Mouse (Mus musculus): ENCODE results near the gene Cd200.
"Not testable (repeated sequence)": the region's sequence is repeated elsewhere in the genome, so short reads cannot be mapped to it uniquely, and the experiment has no call there.

Gene Cd200

DNA sequence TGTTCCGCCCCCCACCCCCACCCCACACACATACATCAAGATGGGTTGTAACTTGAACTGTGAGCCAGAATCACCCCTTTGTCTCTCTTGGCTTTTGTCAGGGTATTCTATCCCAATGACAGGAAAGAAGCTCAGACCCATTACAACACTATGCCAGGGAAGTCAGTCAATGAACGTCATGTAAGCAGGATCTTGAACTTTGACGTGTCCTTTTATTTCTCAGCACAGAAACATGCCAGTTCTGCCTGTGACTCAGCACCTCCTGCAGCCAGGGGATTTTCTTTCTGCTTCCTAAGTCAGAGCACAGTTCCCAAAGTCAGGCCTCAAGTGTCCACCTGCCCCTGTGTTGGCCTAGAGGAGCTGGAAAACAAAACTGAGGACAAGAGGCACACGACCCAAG lies 31.5 kb downstream of the Cd200 start:
- DNase-seq, result no peak

DNA sequence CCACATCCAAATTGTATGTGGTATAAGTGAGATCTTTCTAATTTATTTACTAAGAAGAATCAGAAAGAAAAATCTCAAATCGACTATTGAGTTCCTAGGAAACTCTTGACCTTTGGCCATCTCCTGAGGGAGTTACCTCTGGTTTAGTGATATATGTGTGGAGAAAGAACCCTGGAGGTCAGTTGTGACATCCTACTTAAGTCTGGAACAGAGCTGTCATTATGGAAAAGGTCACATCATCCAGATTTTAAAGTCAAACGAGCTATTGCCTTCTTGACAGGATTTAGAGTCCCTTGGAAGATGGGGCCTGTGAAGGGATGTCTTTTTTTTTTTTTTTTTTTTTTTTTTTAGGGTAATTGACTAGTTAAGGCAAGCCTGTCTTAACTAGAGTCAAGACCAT lies 32.0 kb downstream of the Cd200 start:
- DNase-seq, result no peak

DNA sequence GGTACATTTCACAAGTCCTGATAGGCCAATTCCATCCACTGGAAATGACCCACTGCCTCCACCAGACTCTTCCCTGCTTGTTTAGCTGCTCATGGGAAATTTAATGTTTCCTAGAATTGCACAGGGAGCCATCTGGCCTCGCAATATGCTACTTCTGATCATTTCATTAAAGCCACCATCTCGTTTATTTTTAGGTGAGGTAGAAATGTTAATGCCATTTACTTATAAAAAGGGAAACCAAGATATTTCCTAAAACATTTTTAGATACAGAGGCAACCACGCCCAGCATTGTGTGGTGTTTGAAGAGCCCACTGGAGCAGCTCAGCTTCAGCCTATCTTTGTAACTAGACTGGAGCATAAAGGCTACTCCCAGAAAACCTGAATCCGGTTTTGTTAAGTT lies 32.6 kb downstream of the Cd200 start:
- DNase-seq, result no peak

DNA sequence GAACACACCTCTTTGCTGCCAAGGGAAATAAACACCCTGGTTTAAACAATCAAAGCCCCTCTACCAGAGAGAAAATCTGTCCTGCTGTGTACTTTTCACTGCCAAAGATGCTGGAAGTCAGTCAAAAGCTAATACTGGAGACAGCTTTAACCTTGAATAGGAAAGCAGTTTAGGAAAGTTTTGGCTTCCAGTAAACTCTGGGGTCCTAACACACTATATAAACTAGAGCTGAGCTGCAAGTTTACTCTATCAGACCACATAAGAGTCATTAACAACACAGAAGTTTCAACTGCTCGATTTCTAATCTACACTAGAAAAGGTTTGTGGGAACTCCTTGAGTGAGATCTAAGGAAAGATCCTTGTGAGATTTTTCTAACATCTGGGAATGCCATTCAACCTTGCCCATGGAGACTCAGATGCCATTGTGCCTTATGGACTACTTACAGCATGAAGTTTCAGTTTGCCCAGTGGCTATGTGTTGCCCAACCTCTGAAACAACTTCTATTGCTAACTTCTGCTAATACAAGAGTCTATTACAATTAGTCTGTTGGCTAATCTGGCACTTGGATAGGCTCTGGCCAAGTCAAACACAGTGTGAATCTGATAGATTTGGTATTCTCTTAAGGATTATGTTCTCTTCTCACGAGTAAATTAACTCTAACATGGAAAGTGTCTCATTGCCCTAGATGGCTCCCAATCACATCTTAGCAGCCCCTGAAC lies 33.2 kb downstream of the Cd200 start:
- DNase-seq, result no peak

DNA sequence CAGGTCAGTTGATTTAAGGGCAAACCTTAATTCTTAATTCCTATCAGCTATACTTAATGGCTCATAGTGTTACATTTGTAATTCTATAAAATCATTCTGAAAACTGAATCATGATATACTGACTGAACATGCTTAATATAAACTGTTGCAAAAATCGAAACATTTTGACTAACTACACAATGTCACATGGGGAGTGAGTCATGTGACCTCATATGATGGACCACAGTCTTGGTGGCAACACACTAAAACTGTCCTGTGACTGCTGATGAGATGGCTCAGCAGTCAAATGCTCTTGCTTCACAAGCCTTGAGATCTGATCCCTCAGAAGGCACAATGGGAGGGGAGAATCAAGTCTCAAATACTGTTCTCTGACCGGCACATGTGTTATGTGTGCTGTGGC lies 34.8 kb downstream of the Cd200 start:
- no peak for DNase-seq

DNA sequence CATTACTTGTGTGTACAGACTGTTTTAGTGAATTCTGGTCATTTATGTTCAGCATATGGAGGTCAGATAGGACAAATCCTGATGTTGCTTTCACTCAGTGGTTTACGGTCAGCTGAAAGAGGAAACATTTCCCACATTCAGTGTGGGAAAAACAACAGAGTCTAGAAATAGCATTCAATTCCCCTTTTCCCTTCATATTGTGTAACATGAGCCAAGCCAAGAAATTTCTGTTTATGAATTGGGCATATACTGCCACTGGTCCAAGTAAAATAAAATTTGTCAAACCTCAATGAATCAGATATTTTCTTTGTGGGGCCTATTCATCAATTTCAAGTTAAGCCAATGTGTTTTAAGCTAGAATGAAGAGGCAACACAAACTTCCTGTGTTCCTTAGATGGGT lies 37.8 kb downstream of the Cd200 start:
- DNase-seq, result no peak

DNA sequence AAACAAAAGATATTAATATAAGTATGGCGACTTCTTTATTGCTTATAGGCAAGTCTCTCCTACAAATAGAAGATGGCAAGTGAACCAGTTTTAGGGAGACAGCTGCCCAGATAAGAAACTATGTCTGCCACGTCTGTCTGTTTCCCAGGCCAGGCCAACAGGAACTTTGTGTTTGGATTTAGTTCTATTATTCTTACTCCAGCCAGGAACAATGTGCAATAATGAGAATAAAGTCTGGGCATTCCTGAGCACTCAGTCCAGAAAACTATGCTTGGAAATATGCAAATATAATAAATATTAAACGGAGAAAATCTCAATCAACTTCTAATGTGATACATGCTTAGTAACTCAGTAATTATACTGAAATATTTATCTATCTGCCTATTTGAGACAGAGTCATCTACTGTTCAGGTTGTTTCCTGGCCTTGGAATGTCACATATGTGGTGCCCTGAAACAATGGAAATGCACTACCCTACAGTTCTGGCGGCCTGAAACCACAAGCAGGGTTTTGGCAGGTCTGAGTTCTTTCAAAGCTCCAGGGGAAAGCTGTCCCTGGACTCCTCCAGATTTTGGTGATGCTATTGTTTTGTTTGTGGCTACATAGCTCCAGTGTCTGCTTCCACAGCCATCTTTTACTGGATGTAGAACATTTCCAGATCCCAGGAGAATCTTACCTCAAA lies 39.4 kb downstream of the Cd200 start:
- DNase-seq, result no peak

DNA sequence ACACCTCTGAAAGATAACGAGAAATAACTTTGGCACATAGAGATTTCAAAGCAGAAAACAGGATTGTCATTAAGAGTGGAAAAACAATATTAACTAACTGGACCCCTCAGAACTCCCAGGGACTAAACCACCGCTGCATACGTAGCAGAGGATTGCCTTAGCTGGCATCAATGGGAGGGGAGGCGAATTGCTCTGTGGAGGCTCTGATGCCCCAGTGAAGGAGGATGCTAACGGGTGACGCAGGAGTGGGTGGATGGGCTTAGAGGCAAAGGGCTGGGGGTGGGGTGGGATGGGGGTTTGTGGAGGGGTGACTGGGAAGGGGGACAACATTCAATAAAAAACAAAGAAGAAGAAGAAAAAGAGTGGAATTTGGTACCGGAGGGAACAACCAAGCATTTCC lies 42.7 kb downstream of the Cd200 start:
- DNase-seq, result no peak

DNA sequence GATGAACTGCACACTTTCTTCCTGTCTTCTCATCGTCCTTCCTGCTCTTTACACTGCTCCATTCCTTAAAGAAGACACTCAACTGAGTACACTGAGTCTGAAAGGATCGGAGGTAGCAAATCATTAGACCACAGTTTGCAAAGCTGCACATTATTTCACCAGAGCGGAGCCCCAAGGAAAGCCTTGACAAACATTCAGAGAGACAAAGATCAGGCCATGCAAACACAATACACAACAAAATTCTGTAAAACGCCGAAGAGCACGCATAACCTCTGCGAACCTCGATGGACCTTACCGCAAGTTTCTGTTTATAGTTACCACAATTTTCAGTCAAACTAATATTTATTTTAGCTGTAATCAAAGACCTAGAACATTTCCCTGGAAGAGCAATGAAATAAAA lies 43.5 kb downstream of the Cd200 start:
- DNase-seq, result no peak

DNA sequence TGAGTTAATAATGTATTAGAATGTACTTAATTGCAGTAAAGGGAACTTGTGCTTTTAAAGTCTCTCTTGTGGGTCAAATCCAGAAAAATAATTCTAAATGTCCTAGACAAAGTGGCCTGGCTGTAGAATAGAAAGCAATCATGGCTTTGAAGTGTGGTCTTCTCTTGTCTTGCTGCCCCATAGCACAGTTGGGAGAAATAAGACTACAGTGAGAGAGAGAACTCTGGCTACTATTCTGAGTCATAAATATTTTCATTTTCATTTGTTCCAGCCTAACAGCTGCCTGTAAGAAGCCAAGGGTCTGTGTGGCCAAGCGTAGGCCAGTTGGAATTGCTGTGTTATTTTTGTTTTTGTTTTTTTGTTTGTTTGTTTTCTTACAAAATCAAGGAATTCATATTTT lies 44.2 kb downstream of the Cd200 start:
- DNase-seq, result no peak

DNA sequence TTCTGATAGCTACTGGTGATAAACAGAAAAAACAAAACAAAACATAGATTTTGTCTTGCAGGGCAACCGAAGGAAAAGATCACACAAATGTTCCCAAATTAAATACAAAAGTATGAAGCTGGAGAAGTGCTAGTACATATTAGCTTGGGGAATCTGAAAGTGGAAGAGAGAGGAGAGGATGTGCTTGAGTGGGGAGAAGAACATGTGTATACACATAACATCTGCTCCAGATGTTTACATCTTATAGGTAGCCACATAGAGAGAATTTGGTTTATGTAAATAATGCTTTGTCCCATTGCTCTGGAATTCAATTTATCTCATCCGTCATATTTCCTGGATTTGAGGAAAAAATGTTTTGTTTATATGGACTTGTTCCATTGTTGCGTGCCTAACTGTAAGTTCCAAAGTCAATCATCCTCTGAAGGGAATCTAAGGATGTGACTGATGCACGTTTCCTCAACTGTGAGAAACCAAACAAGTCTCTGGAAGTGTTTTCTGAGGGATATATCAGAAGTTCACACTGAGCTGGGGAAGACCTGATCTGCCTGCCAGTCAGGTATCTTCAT lies 45.3 kb downstream of the Cd200 start:
- no peak for DNase-seq

DNA sequence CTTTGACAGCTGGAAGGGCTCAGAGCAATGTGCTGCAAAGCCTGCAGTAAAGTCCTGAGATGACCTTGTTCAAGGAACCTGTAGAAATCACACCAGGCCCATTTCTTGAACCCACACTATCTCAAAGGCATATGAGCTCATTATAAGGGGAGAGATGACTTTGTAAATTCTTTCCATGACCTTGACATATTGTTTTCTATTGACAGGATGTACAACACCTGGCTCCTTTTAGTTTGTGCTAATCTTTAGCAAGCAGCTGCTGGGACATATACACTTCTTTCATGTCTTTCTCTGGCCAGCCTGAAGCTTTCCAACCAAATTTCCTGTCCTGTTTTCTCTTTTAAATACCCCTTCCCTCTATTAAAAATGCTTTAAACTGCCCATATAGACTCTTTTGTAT lies 47.4 kb downstream of the Cd200 start:
- no peak for DNase-seq

DNA sequence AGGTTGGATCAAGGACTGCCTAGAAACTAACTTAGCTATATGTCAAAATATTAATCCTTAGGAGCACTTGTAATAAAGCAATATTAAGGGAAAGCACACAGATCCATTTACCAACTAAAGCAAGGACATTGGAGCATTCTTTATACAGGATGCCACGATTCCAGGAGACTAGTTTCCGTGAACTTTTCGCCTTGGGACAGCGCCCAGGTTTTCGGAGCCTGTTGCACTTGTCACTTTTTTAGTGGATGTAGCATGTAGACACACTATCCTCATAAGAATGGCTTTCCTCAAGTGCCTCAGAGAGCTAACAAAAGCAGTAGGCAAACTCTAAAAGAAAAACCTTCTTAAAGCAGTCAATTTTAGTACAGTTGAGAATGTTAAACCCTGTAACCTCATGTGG lies 50.4 kb downstream of the Cd200 start:
- DNase-seq, result not testable (repeated sequence)

DNA sequence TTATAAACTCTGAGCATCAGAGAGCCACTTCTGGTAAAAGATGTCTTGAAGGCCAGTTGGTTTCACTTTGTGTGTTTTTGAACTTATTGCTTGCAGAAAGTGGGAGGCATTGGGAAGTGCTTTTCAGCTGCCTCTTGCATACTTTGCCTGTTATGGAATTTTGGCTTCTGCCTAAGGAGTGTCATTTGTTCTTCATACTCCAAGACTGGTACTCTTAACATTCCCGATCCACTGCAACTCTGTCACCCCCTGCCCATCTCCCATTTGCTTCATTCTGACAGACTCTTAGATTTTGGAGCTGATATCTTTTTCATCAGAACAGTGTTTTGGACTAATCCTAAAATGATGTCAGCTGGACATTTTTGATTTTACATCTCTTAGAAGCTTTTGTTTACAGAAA lies 51.7 kb downstream of the Cd200 start:
- no peak for DNase-seq

DNA sequence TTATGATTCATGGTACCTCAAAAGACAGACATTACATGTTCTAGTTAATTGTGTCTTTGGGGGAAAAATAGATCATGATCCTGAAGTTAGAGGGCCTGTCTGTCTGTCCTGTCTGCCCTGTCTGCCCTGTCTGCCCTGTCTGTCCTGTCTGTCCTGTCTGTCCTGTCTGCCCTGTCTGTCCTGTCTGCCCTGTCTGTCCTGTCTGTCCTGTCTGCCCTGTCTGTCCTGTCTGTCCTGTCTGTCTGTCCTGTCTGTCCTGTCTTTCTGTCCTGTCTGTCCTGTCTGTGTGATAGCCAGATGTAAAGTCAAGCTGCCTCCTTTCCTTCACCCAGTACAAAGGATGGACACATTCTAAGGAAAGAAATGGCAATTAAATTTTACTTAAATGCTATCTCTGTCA lies 56.0 kb downstream of the Cd200 start:
- no peak for DNase-seq

DNA sequence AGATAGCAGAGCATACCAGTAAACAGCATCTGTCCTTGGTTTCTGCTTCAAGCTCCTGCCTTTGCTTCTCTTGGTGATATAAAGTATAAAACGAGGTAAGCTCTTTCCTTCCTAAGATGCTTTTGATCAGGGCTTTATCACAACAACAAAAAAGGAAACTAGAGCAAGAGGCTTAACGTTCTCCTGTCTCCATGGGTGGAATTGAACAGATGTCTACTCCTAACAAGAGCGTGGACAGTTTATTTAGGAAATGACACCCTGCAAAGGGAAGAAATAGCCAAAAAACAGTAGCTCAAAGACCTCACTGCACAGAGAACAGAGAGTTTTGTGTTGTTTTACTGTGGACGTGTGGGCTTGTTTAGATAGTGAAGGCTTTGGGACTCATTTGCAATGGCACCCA lies 58.1 kb downstream of the Cd200 start:
- no peak for DNase-seq

DNA sequence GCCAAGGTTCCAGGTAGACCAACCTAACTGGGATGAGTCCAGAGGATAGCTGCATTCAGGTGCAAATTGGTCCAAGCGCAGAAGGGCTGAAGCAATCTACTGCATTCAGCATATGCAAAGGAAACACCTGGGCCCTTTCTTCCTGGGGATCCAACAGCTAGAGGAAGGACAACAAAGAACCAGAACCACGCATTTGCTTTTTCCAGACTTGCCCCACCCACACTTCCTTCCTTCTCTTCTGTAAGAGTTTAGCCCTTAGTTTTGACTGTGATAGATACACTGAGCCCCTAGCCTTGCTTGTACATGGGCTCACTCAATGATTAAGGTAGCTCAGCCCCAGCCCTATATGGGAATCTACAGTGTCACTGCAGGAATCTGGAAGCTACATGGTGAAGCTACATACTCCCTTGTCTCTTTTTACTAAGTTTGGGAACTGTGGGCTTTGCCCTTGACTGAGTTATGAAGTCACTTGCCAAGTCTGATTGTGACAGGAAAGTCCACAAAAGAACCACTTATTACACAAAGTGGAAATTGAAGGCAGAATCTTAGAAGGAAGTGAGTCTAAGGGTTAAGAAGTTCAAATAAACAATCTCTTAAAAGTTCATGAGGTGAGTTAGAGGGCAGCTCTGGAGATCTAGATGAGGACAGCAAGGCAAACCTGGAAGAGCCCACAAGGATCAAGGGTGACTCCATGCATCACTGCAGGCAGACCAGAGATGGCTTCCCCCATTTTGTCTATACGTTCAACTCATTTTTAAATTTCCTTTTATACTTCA lies 59.1 kb downstream of the Cd200 start:
- DNase-seq, result no peak

DNA sequence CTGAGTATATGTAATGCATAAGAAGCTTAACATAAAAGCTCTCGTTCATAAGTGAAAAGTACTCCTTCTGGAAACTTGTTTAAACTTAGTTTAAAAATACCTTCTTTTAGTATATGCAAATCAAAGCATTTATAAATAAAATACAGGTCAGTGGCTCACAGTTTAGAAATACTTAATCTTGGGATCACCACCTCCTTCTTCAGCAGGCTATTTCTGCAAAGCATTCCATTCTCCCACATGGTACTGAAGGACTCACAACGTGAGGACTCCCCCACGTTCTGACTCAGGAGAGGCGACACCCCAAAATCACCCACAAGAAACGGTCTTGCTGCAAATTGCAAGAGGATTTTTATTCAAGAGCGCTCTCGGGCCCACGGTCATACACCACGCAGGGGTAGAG lies 60.6 kb downstream of the Cd200 start:
- not testable (repeated sequence) for DNase-seq

DNA sequence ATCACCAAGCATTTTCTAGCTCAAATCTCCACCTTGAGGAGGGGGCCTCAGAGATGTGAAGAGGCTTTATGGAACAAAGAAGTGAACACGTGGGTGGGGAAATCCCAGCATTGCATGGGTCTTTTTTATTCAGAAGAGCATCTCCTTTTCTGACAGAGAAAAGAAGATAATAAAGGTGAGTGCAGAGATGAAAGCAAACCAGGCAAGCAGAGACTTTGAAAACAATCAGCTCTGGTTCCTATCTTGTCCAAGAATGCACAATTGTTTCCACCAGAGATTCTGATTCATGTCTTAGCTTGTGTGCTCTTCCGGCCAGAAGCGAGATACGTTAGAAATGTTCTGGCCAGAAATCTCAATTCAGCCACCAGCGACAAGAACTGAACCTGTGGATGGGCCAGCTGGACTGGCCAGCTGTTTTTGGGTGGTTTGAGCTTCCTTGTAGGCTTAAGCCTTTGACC lies 61.9 kb downstream of the Cd200 start:
- no peak for DNase-seq

DNA sequence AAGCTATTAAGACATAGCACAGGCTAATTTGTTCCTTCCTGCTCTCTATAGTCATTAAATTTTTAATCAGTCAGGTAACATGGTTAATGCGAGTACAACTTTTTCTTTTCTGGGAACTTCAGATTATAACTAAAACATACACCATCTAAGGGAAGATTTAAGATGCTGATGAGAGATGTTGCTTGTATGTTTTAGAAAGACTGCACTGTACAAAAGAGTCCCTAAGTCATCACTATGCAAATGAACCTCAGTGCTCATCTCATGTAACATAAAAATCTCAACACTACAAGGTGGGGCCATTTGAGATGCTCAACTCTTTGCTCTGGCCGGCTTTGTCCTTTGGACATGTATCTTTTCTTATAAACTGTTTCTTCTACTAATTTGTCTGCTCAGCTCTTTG lies 62.5 kb downstream of the Cd200 start:
- no peak for DNase-seq

DNA sequence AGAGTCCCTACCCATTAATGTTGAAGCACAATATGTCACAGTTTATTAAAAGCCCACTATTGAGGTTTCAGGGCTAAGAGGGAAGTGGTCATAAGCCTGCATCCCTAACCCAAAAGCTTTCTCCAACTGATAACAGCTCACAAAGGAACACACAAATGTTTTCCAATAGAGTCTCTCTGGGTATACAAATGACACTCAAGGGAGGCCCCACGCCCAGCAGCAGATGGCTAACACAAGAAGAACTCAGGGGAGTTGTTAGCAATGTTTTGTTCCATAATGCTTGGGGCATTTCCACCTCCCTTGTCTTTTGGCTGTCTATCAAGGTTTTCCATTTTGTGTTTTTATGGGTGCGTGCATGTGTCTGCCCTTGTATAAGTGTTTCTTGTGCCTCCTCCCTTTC lies 64.0 kb downstream of the Cd200 start:
- no peak for DNase-seq

DNA sequence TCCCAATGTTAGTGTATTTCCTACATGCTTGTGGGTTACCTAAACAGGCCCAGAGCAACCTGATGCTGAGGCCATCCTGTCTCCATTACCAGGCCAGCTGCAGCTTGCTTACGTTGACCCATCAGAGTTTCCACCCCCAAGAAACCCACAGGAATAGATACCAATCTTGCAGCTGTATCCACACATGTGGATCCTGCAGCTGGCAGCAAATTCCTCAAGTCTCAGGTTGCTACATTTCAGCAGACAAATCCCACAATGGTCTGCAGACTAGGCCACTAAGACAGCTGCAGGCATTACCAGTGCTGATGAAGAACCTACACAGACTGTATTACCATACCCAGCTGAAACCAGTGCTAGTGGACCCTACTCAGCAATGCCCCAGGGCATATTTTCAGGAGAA lies 72.4 kb downstream of the Cd200 start:
- no peak for DNase-seq

DNA sequence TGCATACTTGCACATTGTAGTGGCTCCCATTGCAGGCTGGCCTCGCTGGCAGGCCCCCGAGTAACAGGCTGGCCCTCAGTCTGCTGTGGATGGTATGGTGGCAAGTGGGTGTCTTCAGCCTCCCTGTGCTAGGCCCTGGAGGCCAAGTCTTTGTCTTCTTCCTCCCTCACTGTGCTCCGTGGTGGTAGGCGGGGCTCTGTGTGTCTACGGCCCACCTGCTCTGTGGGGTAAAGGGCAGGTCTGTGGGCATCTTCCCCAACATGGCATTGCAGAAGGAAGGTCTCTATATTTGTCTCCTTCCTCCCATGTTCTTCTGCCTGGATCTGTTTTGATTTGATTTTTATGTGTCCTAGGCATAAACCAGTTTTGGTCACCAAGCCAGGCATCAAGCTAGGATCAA lies 74.0 kb downstream of the Cd200 start:
- no peak for DNase-seq

DNA sequence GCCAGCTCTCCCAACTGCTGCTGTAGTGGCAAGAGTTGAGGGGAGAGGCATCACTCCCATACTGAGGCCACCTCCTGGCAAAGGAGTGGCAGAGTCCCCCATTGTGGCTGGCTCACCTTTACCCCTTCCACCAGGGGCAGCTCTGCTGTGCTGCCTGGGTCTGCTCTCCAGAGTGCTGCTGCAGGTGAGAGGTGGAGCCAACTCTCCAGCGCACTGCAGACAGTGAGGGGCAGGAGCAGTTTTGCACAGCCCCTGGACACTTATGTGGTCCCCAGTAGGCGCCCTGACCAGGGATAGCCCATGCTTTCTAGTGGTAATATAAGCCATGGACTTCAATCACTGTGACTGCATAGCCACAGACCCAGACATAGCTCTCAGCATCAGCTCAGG lies 74.5 kb downstream of the Cd200 start:
- no peak for DNase-seq

Data from cerebellum, adult 18-20 months (tissue).